Mouse (Mus musculus) heart, embryonic 13.5 days (tissue): ENCODE measurements around the gene Arid5b. TPM values are rescaled to one million over a fixed set of nuclear protein-coding genes. Genes with fewer than 3 reads are reported as not detected.
A peak's percentile ranks its signal among the peaks of the same experiment; 100 is the strongest.

ENCODE experiments used
- ATAC-seq: fragments of 200-750 bp; cut with Nextera tagmentation; 2 replicates; pipeline ENCODE4 v1.8.0; 2017; ENCODE audit warnings: moderate TSS enrichment; ENCODE audit not compliant: insufficient number of reproducible peaks, low FRiP score, low TSS enrichment; ENCODE audit errors: extremely low read depth
- H3K27ac ChIP-seq: fragments of 300-500 bp; sonication (generic); replicated peaks from 2 replicates; pipeline ENCODE4 v1.5.1; 2015; ENCODE audit warnings: moderate library complexity, mild to moderate bottlenecking, inconsistent platforms
- H3K27me3 ChIP-seq: fragments of 300-500 bp; sonication (generic); replicated peaks from 2 replicates; pipeline ENCODE4 v1.6.1; 2015; ENCODE audit warnings: mild to moderate bottlenecking, inconsistent platforms
- H3K36me3 ChIP-seq: fragments of 300-500 bp; sonication (generic); 2 replicates; pipeline ENCODE4 v1.6.1; 2015; ENCODE audit warnings: mild to moderate bottlenecking, inconsistent platforms
- H3K4me1 ChIP-seq: fragments of 300-500 bp; sonication (generic); 2 replicates; pipeline ENCODE4 v1.6.1; 2015; ENCODE audit warnings: inconsistent platforms
- H3K4me2 ChIP-seq: fragments of 300-500 bp; sonication (generic); 2 replicates; pipeline ENCODE4 v1.6.1; 2015; ENCODE audit warnings: inconsistent platforms, mild to moderate bottlenecking, moderate library complexity
- H3K4me3 ChIP-seq: fragments of 300-500 bp; sonication (generic); 2 replicates; pipeline ENCODE4 v1.5.1; 2015; ENCODE audit warnings: moderate library complexity, mild to moderate bottlenecking, inconsistent platforms
- H3K9ac ChIP-seq: fragments of 300-500 bp; sonication (generic); 2 replicates; pipeline ENCODE4 v1.6.1; 2015; ENCODE audit warnings: inconsistent platforms, mild to moderate bottlenecking, moderate library complexity
- H3K9me3 ChIP-seq: fragments of 300-500 bp; sonication (generic); 2 replicates; pipeline ENCODE4 v1.6.1; 2016; ENCODE audit warnings: inconsistent platforms
- WGBS: fragments of 180-500 bp; shearing (Covaris S2); methylation state at CpG from one replicate; pipeline ENCODE4 v1.1.7; 2015; ENCODE audit warnings: mixed read lengths; 5-methylcytosine and 5-hydroxymethylcytosine counted together
- polyA plus RNA-seq: library from polyadenylated mRNA; unstranded; fragments of >200 nt; fragmentation: Nextera tagmentation; extraction: Ambion mirVana; gene quantifications from 2 replicates; pipeline ENCODE4 v1.2.1, GENCODE M21; 2015

The Arid5b gene
- polyA plus RNA-seq, 1 experiment from 2014 or later = 17.9 TPM

DNA sequence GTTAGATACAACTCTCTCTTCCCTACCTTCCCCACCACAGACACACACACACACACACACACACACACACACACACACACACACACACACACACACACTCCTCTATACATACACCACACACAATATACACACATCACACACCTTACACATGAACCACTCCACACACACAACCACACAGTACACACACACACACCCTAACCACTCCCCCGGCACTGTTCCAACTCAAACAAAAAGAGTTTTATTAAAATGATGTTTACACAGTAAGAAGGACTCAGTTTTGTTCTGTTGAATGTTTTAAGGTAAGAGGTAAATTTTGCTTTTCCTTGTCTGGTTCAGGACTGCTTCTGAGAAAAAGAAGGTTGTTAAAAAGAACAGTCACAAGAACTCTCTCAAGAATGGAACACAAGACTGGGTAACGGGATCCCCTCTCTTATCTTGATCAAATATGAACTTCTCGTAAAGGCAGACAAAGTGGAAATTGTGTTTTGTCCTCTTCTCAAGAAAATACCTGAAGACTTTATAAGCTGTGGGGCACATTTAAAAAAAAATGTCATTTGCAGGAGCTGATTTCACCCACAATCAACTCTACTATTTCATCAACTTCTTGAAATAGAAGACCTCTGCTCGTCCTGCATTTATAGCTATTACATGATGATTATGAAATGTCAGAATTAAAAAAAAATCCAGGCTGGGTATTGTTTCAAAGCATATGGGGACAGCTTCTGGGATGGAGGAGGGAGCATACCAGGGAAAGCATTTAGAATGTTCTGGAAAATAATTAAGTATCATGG lies 30.9 kb downstream of the Arid5b start:
- no peak overlapping the region for H3K27ac ChIP-seq
- H3K4me2 ChIP-seq = no peak overlapping the region
- no peak overlapping the region for H3K4me3 ChIP-seq
- H3K9ac ChIP-seq = no peak overlapping the region
- WGBS = 64% methylated on average over 4 of the region's 4 CpGs
- H3K4me1 ChIP-seq = peaks cover 20% of the 10 kb centered on the region
- H3K27me3 ChIP-seq = no peaks in the 10 kb centered on the region
- no peak for ATAC-seq
- H3K36me3 ChIP-seq = peaks cover 11% of the 10 kb centered on the region
- H3K9me3 ChIP-seq = no peaks in the 10 kb centered on the region

DNA sequence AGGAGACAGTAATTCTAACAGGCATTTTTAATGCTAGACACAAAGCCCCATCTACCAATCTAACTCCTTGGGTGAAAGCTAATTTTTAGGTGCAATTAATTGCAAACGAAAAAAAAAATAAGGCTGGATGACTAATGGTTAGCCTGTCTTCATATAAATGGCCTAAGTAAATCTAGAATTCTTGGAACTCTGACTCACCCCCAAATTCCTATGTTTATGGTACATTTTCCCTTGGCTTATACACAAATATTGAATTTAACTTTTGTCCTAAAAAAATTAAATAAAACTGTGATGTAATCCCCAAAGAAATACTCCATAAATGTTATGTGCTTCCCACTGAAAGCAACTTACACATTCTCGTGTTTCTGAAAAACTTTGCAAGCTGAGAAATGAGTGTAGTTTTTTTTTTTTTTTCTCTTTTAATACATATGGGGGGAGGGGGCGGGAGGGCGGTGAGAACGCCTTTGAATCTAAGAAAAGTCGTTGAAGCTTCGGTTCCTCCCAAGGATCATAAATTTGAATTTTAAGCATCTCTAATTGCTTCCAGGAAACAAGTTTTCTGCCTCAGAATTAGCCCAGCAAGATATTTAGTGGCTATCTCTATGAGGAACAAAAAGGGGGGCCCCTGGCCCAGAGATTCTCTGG lies 31.8 kb downstream of the Arid5b start:
- H3K27ac ChIP-seq = no peak overlapping the region
- H3K4me2 ChIP-seq = no peak overlapping the region

DNA sequence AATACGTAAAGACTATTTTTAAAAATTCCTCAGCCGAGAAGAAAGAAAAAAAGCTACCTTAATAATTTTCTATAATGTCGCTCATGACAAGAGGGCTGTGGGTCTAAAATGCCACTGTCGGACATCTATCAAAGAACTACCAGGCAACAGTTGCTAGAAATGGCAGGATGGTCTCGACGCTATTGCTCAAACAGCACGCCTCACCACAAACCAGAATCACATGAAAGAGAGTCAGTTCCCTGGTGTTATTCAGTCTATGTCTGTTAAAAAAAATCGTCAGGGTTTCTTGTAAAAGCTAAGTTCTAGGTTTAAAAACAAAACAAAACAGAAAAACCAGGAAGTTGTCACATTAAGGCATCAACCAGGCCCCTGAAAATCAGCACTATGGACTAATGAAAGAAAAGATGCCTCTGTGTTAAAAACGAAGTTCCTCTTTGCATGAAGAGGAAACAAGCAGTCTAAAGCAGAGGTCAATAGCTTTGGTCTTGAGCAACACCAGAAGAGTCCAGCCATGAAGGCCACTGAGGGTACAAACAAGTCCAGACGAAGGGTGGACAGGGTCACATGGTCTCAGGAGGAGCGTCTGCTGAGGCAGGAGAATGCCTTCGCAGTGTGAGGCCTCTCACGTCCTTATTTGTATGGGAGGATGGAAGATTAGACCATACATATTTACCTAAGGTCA lies 37.6 kb downstream of the Arid5b start:
- H3K9ac ChIP-seq = no peak overlapping the region
- H3K4me1 ChIP-seq = peaks cover 12% of the 10 kb centered on the region; the same call in 1 of the 2 replicates
- H3K27me3 ChIP-seq = no peaks in the 10 kb centered on the region
- no peak overlapping the region for H3K4me2 ChIP-seq
- H3K4me3 ChIP-seq = no peak overlapping the region
- 74% methylated on average over 13 of the region's 13 CpGs for WGBS
- no peak overlapping the region for H3K27ac ChIP-seq
- no peak for ATAC-seq
- H3K9me3 ChIP-seq = no peaks in the 10 kb centered on the region
- H3K36me3 ChIP-seq = peaks cover 41% of the 10 kb centered on the region

More for the DNA sequence above, 31.8 kb downstream of the Arid5b start:
- peaks cover 15% of the 10 kb centered on the region for H3K36me3 ChIP-seq
- no peak overlapping the region for H3K9ac ChIP-seq
- no peaks in the 10 kb centered on the region for H3K9me3 ChIP-seq
- H3K27me3 ChIP-seq = no peaks in the 10 kb centered on the region
- H3K4me1 ChIP-seq = peaks cover 20% of the 10 kb centered on the region
- 71% methylated on average over 7 of the region's 7 CpGs for WGBS
- H3K4me3 ChIP-seq = no peak overlapping the region
- ATAC-seq = no peak

DNA sequence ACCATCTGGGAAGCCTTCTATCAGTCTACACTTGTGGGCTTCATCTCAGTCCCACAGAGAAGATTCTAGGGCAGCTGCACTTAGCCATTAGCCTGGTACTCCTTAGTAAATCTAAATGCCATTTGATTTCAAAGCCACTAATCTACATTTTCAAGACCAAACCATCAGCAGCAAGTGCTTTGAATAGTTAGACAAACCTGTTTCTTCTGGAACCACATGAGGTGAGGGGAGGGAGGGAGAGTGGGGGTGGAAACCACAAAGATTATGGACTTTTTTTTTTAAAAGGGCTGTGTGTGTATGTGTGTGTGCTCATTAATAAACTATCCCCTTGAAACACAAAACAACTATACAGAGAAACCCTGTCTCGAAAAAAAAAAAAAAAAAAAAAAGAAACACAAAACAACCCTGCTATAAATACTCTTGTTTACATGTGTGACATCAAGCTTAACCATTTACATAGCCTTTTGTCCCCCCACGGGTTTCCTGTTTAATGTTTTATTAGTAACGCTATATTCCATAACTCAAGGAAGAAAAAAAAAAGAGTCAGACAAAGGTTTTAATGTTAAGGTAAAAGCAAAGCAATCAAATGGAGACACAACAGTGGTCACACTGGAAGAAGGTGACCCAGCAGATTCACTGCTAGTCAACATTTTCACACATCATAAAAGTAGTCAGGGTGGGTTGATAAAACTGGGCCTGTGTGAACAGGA lies 38.3 kb downstream of the Arid5b start:
- H3K4me2 ChIP-seq = no peak overlapping the region
- peaks cover 46% of the 10 kb centered on the region for H3K36me3 ChIP-seq
- WGBS = 69% methylated on average over 3 of the region's 3 CpGs
- H3K4me1 ChIP-seq = peaks cover 12% of the 10 kb centered on the region; the same call in 1 of the 2 replicates
- H3K9ac ChIP-seq = no peak overlapping the region
- H3K27me3 ChIP-seq = no peaks in the 10 kb centered on the region
- ATAC-seq = no peak
- no peaks in the 10 kb centered on the region for H3K9me3 ChIP-seq
- H3K27ac ChIP-seq = no peak overlapping the region
- H3K4me3 ChIP-seq = no peak overlapping the region

DNA sequence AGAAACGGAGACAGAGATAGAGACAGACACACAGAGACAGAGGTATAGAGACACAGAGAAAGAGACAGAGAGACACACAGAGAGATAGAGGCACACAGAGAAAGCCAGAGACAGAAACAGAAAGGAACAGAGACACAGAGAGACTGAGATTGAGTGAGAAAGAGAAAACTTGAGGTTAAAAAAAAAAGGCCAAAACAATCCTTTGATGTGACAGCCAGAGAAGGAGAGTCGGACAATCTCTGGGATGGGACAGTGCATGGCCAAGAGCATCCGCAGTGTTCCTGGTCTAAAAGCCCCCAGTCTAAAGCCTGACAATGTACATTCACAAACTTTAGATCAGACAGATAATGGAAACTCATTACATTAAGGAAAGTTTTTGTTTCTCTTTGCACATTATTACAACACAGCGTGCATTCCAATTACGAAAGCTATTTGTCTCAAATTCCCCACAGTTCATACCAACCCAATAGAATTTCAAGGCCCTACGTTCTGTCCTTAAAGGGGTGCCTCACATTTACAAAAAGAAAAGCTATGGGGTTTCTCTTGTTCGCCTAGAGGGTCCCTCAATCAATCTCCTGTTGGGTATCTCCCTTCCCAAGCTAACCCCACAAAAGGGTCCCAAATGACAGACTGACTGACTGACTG lies 39.0 kb downstream of the Arid5b start:
- H3K4me3 ChIP-seq = no peak overlapping the region
- no peak for ATAC-seq
- peaks cover 12% of the 10 kb centered on the region; the same call in 1 of the 2 replicates for H3K4me1 ChIP-seq
- no peak overlapping the region for H3K9ac ChIP-seq
- no peak overlapping the region for H3K4me2 ChIP-seq
- H3K36me3 ChIP-seq = peaks cover 51% of the 10 kb centered on the region
- WGBS = 72% methylated on average over 7 of the region's 7 CpGs
- H3K9me3 ChIP-seq = no peaks in the 10 kb centered on the region
- H3K27ac ChIP-seq = 0 out of 2 replicates have a peak overlapping the region, but pooled peaks have one; percentile 6
- no peaks in the 10 kb centered on the region for H3K27me3 ChIP-seq

DNA sequence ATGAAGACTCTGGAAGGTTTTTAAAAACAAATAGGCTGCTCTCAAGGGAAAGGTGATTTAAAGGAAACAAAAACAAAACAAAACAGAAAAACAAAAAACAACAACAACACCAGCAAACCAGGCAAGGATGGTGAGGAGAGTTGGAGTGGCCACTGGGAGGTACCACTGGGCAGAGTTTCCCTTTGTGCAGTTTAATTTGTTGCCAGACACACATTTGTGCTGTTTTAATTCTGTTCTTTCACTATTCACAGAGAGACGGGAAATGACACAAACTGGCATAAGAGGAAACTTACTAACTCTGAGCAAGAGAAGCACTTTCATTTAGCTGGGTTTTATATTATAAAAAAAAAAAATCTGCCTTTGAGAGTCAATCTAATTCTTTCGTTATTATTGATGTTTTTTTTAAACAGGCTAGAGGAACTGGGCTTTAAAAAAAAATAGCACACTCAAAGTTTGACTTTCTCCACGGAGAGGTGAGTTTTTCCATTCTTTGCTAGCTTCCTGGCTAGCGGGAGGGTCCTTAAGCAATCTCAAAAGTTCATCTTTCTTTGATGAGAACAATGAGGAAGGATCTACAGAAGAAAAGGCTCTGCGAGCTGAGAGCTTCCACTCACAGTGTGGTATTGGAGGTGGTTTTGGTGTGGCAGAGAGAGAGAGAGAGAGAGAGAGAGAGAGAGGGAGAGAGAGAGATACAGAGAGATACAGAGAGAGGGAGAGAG lies 39.7 kb downstream of the Arid5b start:
- H3K27me3 ChIP-seq = no peaks in the 10 kb centered on the region
- no peak overlapping the region for H3K4me2 ChIP-seq
- no peak overlapping the region for H3K9ac ChIP-seq
- ATAC-seq = no peak
- no peaks in the 10 kb centered on the region for H3K9me3 ChIP-seq
- peaks cover 58% of the 10 kb centered on the region for H3K36me3 ChIP-seq
- peaks cover 12% of the 10 kb centered on the region; the same call in 1 of the 2 replicates for H3K4me1 ChIP-seq
- no peak overlapping the region for H3K4me3 ChIP-seq
- H3K27ac ChIP-seq = peak overlapping the region; percentile 6; the same call in 1 of the 2 replicates
- 54% methylated on average over 5 of the region's 5 CpGs for WGBS

DNA sequence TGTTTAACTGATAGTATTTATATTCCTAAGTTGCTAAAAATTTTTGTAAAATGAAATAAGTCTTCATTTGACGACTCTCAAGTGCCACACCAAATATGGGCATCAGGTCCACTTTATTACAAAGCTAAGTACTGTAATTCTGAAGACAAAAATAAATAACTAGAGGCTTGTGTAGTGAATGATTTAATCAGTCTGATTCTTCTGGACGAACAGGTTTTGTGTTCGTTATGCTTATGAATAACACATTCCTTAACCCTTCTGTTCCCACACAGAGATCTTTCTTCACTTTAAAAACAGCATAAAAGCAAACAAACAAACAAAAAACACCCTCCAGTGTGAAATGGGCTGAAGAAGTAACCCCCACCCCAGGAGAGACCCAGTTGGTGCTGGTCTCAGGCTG lies 40.4 kb downstream of the Arid5b start:
- Histone ChIP-seq H3K9ac (no peak overlapping the region), H3K27me3 (no peaks in the 10 kb centered on the region), H3K36me3 (peaks cover 64% of the 10 kb centered on the region), H3K27ac (no peak overlapping the region; the same call in 1 of the 2 replicates), H3K4me1 (peaks cover 12% of the 10 kb centered on the region; the same call in 1 of the 2 replicates), H3K4me3 (no peak overlapping the region), H3K9me3 (no peaks in the 10 kb centered on the region), H3K4me2 (no peak overlapping the region)
- WGBS = 51% methylated on average over 3 of the region's 3 CpGs
- ATAC-seq = no peak

DNA sequence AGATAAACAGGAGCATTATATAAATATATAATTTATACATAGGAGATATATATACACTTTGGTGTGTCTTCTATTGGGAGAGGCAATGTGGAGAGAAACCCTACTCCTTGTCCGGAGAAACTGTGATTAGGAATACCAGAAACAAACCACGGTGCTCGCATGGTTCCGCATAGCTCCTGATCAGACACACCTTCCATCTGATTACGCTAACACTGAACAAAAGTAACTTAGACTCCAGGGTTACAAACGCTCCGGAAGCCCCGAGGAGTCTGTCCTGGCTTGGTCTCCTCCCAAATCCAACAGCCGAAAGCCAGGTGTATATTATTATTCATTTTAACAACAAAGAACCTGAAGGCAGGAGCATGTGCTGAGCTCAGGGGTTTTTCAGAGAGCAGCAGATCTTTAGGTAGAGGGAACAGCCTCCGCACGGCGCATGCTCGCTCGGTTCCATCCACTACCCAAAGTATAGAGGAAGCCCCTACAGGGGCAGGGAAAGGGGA lies 41.5 kb downstream of the Arid5b start:
- H3K36me3 ChIP-seq = peaks cover 60% of the 10 kb centered on the region
- no peak overlapping the region for H3K4me3 ChIP-seq
- WGBS = 81% methylated on average over 14 of the region's 14 CpGs
- no peak overlapping the region for H3K27ac ChIP-seq
- peaks cover 12% of the 10 kb centered on the region for H3K4me1 ChIP-seq
- H3K9me3 ChIP-seq = no peaks in the 10 kb centered on the region
- ATAC-seq = no peak
- no peak overlapping the region for H3K9ac ChIP-seq
- H3K4me2 ChIP-seq = no peak overlapping the region
- no peaks in the 10 kb centered on the region for H3K27me3 ChIP-seq

DNA sequence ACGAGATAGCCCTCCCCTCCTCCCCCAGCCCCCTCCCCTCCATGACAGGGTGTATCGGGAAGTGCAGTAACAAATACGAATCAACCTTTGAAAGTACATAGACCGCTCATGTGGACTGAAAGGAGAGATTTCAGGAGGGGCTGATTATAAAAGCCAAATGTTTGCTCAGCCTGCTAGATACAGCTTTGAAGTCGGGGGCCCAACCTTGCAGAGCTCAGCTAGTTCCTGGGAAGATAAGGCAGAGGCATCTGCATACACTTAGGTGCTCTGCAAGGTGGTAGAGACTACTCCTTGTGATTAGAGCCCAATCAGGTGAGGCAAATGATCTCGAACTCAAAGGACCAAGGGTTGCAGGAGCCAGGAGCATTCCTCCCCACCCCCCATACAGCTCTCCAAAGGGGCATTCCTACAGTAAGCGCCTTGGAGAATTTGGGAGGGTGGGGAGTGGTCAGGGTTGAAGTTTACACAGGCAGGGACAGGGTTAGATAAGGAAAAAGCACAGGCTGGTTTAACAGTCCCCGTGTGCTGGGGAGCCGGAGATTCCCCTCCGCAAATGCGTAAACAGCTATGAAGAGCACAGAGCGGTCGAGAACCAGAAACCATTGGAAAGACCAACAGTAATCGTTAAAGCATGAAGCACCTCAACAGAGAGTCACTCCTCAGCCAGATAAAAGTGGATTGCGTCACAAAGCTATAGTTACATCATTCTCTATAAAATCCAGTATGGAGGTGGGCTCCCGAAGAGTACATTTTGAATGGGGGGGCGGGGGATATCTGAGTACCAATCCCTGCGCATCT lies 47.0 kb downstream of the Arid5b start:
- Histone ChIP-seq H3K27ac (no peak overlapping the region), H3K9ac (peak overlapping the region; percentile 30), H3K4me1 (peaks cover 28% of the 10 kb centered on the region), H3K4me3 (no peak overlapping the region), H3K9me3 (no peaks in the 10 kb centered on the region), H3K27me3 (no peaks in the 10 kb centered on the region), H3K36me3 (peaks cover 58% of the 10 kb centered on the region), H3K4me2 (peak overlapping the region; percentile 48)
- WGBS = 32% methylated on average over 18 of the region's 18 CpGs
- ATAC-seq = no peak
